Mouse (Mus musculus) hindbrain, embryonic 11.5 days (tissue): Measurements from ENCODE around the gene Kif14. TPM values are rescaled to one million over a fixed set of nuclear protein-coding genes. Genes with fewer than 3 reads are reported as not detected.
A peak's percentile ranks its signal among the peaks of the same experiment; 100 is the strongest.
"Not testable (repeated sequence)": the region's sequence is repeated elsewhere in the genome, so short reads cannot be mapped to it uniquely, and the experiment has no call there.

Experiments
- ATAC-seq: fragments of 200-750 bp; cut with Nextera tagmentation; 2 replicates; pipeline ENCODE4 v1.8.0; 2017; ENCODE audit warnings: mild to moderate bottlenecking, moderate TSS enrichment, moderate library complexity; ENCODE audit not compliant: low FRiP score
- DNase-seq: peaks from one replicate; pipeline ENCODE4 v3.0.0-alpha.2; 2015; ENCODE audit warnings: low spot score
- H3K27ac ChIP-seq: fragments of 300-500 bp; sonication (generic); 2 replicates; pipeline ENCODE4 v1.5.1; 2014; ENCODE audit warnings: mild to moderate bottlenecking, low read depth, low read length
- H3K27me3 ChIP-seq: fragments of 300-500 bp; sonication (generic); 2 replicates; pipeline ENCODE4 v1.6.1; 2014; ENCODE audit warnings: mild to moderate bottlenecking, low read length, moderate library complexity, mixed read lengths; ENCODE audit not compliant: control insufficient read depth, insufficient read depth
- H3K36me3 ChIP-seq: fragments of 300-500 bp; sonication (generic); 2 replicates; pipeline ENCODE4 v1.6.1; 2014; ENCODE audit warnings: mild to moderate bottlenecking, low read length, moderate library complexity, mixed read lengths; ENCODE audit not compliant: control insufficient read depth, insufficient read depth
- H3K4me1 ChIP-seq: fragments of 300-500 bp; sonication (generic); replicated peaks from 2 replicates; pipeline ENCODE4 v1.6.1; 2014; ENCODE audit warnings: low read length, mixed read lengths; ENCODE audit not compliant: control insufficient read depth, insufficient read depth
- H3K4me2 ChIP-seq: fragments of 300-500 bp; sonication (generic); replicated peaks from 2 replicates; pipeline ENCODE4 v1.6.1; 2014; ENCODE audit warnings: mild to moderate bottlenecking, low read depth, low read length
- H3K4me3 ChIP-seq: fragments of 300-500 bp; sonication (generic); 2 replicates; pipeline ENCODE4 v1.5.1; 2014; ENCODE audit warnings: low read depth, low read length
- H3K9ac ChIP-seq: fragments of 300-500 bp; sonication (generic); 2 replicates; pipeline ENCODE4 v1.6.1; 2014; ENCODE audit warnings: low read depth, low read length
- H3K9me3 ChIP-seq: fragments of 300-500 bp; sonication (generic); 2 replicates; pipeline ENCODE4 v1.6.1; 2016; ENCODE audit warnings: low read length; ENCODE audit not compliant: control insufficient read depth
- WGBS: fragments of 180-500 bp; shearing (Covaris S2); extraction: QIAGEN DNeasy Blood & Tissue Kit; methylation state at CpG from one replicate; pipeline ENCODE4 v1.1.7; 2014; 5-methylcytosine and 5-hydroxymethylcytosine counted together
- polyA plus RNA-seq: library from polyadenylated mRNA; unstranded; fragments of >200 nt; fragmentation: Nextera tagmentation; extraction: Ambion mirVana; gene quantifications from 2 replicates; pipeline ENCODE4 v1.2.1, GENCODE M21; 2014

Gene Kif14
- polyA plus RNA-seq, 1 experiment from 2014 or later: 11.7 TPM

GRCm38 (mm10) chr1:136462443-136462842 lies 3.7 kb upstream of the Kif14 start:
- no peak for ATAC-seq
- 62% methylated on average over 10 of the region's 10 CpGs for WGBS
- Histone ChIP-seq H3K9ac (no peak overlapping the region), H3K27me3 (no peaks in the 10 kb centered on the region), H3K27ac (no peak overlapping the region), H3K9me3 (no peaks in the 10 kb centered on the region), H3K4me2 (no peak overlapping the region), H3K36me3 (no peaks in the 10 kb centered on the region), H3K4me1 (no peaks in the 10 kb centered on the region), H3K4me3 (no peak overlapping the region)
- no peak for DNase-seq

- H3K9me3 ChIP-seq: no peaks in the 10 kb centered on the region
- DNase-seq (no peak), ATAC-seq (no peak)
- no peaks in the 10 kb centered on the region for H3K27me3 ChIP-seq
- no peak overlapping the region for H3K9ac ChIP-seq
- H3K36me3 ChIP-seq: no peaks in the 10 kb centered on the region
- no peak overlapping the region for H3K27ac ChIP-seq
- no peak overlapping the region for H3K4me2 ChIP-seq
- no peak overlapping the region for H3K4me3 ChIP-seq
- no peaks in the 10 kb centered on the region for H3K4me1 ChIP-seq
Measured at GRCm38 (mm10) chr1:136465168-136465567, 975 bp upstream of the Kif14 start.

- ATAC-seq (no peak), DNase-seq (no peak)
- no peak overlapping the region for H3K9ac ChIP-seq
- no peak overlapping the region for H3K27ac ChIP-seq
- H3K36me3 ChIP-seq: no peaks in the 10 kb centered on the region; the same call in 1 of the 2 replicates
- no peak overlapping the region for H3K4me2 ChIP-seq
- no peaks in the 10 kb centered on the region for H3K27me3 ChIP-seq
- no peaks in the 10 kb centered on the region for H3K4me1 ChIP-seq
- no peak overlapping the region for H3K4me3 ChIP-seq
- 91% methylated on average over 4 of the region's 4 CpGs for WGBS
- H3K9me3 ChIP-seq: no peaks in the 10 kb centered on the region
Measured at GRCm38 (mm10) chr1:136469408-136469807, 3.3 kb downstream of the Kif14 start.

GRCm38 (mm10) chr1:136470471-136470870 lies 4.3 kb downstream of the Kif14 start:
- Histone ChIP-seq H3K36me3 (no peaks in the 10 kb centered on the region; the same call in 1 of the 2 replicates), H3K9ac (no peak overlapping the region), H3K4me2 (no peak overlapping the region), H3K4me3 (no peak overlapping the region), H3K27ac (no peak overlapping the region), H3K9me3 (no peaks in the 10 kb centered on the region), H3K27me3 (no peaks in the 10 kb centered on the region), H3K4me1 (no peaks in the 10 kb centered on the region)
- ATAC-seq (peak; percentile 51; the same call in 1 of the 2 replicates), DNase-seq (peak; percentile 47)
- WGBS: 13% methylated on average over 6 of the region's 6 CpGs

DNA sequence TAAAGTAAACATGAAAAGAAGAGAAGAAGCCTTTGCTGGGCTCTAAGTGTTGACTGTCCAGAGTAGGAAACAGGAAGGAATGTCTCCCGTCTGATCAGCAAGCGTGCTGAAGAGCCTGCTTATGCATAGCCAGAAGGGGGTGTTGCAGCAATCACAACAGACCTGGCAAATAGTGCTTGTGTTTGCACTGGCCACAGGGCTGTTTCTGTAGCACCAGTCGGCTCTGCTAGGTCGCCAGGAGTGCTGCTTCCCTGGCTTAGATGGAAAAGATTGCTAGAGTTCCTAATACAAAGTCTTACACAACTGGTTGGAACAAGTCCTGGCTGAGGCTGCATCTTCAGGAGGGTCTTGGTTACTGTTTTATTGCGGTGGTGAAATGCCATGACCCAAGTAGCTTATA lies 25.5 kb downstream of the Kif14 start:
- H3K36me3 ChIP-seq: 0 out of 2 replicates have a peak, but pooled peaks cover 8% of the 10 kb centered on the region
- WGBS: 87% methylated on average over 5 of the region's 5 CpGs
- no peak for ATAC-seq

GRCm38 (mm10) chr1:136492232-136492631 lies 26.1 kb downstream of the Kif14 start:
- Histone ChIP-seq H3K4me1 (no peaks in the 10 kb centered on the region), H3K36me3 (0 out of 2 replicates have a peak, but pooled peaks cover 7% of the 10 kb centered on the region), H3K4me2 (no peak overlapping the region), H3K9ac (no peak overlapping the region), H3K27me3 (no peaks in the 10 kb centered on the region), H3K4me3 (no peak overlapping the region), H3K9me3 (no peaks in the 10 kb centered on the region), H3K27ac (no peak overlapping the region)
- 93% methylated on average over 2 of the region's 2 CpGs for WGBS
- no peak for DNase-seq
- ATAC-seq: no peak

More for the DNA sequence above, 25.5 kb downstream of the Kif14 start:
- H3K4me2 ChIP-seq: no peak overlapping the region
- no peaks in the 10 kb centered on the region for H3K4me1 ChIP-seq
- H3K27me3 ChIP-seq: no peaks in the 10 kb centered on the region
- H3K4me3 ChIP-seq: no peak overlapping the region
- no peak overlapping the region for H3K27ac ChIP-seq
- H3K9me3 ChIP-seq: no peaks in the 10 kb centered on the region
- DNase-seq: no peak
- H3K9ac ChIP-seq: no peak overlapping the region

- Histone ChIP-seq H3K4me3 (no peak overlapping the region), H3K9ac (no peak overlapping the region), H3K4me1 (no peaks in the 10 kb centered on the region), H3K27me3 (no peaks in the 10 kb centered on the region), H3K27ac (no peak overlapping the region), H3K4me2 (no peak overlapping the region), H3K36me3 (peaks cover 7% of the 10 kb centered on the region; the same call in 1 of the 2 replicates), H3K9me3 (no peaks in the 10 kb centered on the region)
- no peak for ATAC-seq
- no peak for DNase-seq
- WGBS: 92% methylated on average over 13 of the region's 13 CpGs
Measured at GRCm38 (mm10) chr1:136499317-136499716, 33.2 kb downstream of the Kif14 start.

- Histone ChIP-seq H3K36me3 (peaks cover 4% of the 10 kb centered on the region; the same call in 1 of the 2 replicates), H3K27ac (no peak overlapping the region), H3K4me1 (no peaks in the 10 kb centered on the region), H3K4me2 (no peak overlapping the region), H3K27me3 (no peaks in the 10 kb centered on the region), H3K9me3 (no peaks in the 10 kb centered on the region), H3K9ac (no peak overlapping the region), H3K4me3 (no peak overlapping the region)
- DNase-seq (no peak), ATAC-seq (no peak)
- WGBS: 97% methylated on average over 8 of the region's 8 CpGs
Measured at GRCm38 (mm10) chr1:136502936-136503335, 36.8 kb downstream of the Kif14 start.

DNA sequence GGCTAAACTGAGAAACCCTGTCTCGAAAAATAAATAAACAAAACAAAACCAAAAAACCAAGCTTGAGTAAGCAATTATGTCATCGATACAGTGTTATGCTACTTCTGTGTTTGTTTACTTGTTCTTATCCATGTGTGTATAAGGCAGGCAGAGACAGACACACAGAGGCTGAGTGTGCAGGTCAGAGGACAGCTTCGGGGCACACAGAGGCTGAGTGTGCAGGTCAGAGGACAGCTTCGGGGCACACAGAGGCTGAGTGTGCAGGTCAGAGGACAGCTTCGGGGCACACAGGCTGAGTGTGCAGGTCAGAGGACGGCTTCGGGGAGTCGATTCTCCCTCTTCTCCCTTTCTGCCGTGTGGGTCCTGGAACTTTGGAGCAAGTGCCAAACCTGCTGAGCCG lies 40.1 kb downstream of the Kif14 start:
- H3K27me3 ChIP-seq, H3K9ac ChIP-seq, DNase-seq, H3K9me3 ChIP-seq, H3K4me2 ChIP-seq, H3K27ac ChIP-seq, ATAC-seq, H3K4me1 ChIP-seq, H3K4me3 ChIP-seq, H3K36me3 ChIP-seq: not testable (repeated sequence)
- 82% methylated on average over 10 of the region's 10 CpGs for WGBS
